Mouse (Mus musculus) hindbrain, postnatal 0 days (tissue): Measurements from ENCODE around the gene Mtap. TPM values are rescaled to one million over a fixed set of nuclear protein-coding genes. Genes with fewer than 3 reads are reported as not detected.

ENCODE experiments used
- ATAC-seq: fragments of 200-750 bp; cut with Nextera tagmentation; 2 replicates; pipeline ENCODE4 v1.8.0; 2017; ENCODE audit warnings: mild to moderate bottlenecking, moderate TSS enrichment, moderate library complexity
- DNase-seq: peaks from one replicate; pipeline ENCODE4 v3.0.0-alpha.2; 2015; ENCODE audit warnings: low spot score
- H3K27ac ChIP-seq: fragments of 300-500 bp; sonication (generic); 2 replicates; pipeline ENCODE4 v1.5.1; 2014; ENCODE audit warnings: mild to moderate bottlenecking
- H3K27me3 ChIP-seq: fragments of 300-500 bp; sonication (generic); 2 replicates; pipeline ENCODE4 v1.6.1; 2014; ENCODE audit warnings: low read length, mixed read lengths; ENCODE audit not compliant: insufficient read depth
- H3K36me3 ChIP-seq: fragments of 300-500 bp; sonication (generic); 2 replicates; pipeline ENCODE4 v1.6.1; 2014; ENCODE audit warnings: low read length, mixed read lengths; ENCODE audit not compliant: insufficient read depth
- H3K4me1 ChIP-seq: fragments of 300-500 bp; sonication (generic); 2 replicates; pipeline ENCODE4 v1.6.1; 2014; ENCODE audit warnings: antibody characterized with exemption, low read length, mixed read lengths; ENCODE audit not compliant: insufficient read depth
- H3K4me2 ChIP-seq: fragments of 300-500 bp; sonication (generic); 2 replicates; pipeline ENCODE4 v1.6.1; 2014; ENCODE audit warnings: low read depth, mild to moderate bottlenecking, low read length, moderate library complexity, mixed read lengths
- H3K4me3 ChIP-seq: fragments of 300-500 bp; sonication (generic); 2 replicates; pipeline ENCODE4 v1.5.1; 2014; ENCODE audit warnings: low read length
- H3K9ac ChIP-seq: fragments of 300-500 bp; sonication (generic); replicated peaks from 2 replicates; pipeline ENCODE4 v1.6.1; 2014; ENCODE audit warnings: mild to moderate bottlenecking, low read length, moderate library complexity, mixed read lengths
- H3K9me3 ChIP-seq: fragments of 300-500 bp; sonication (generic); 2 replicates; pipeline ENCODE4 v1.6.1; 2016; ENCODE audit warnings: low read length, mixed read lengths
- CTCF ChIP-seq: IDR thresholded peaks from 2 replicates; pipeline ENCODE4 v1.5.1; 2016; ENCODE audit warnings: antibody characterized with exemption, control low read depth, low read depth
- WGBS: fragments of 180-500 bp; shearing (Covaris S2); extraction: QIAGEN DNeasy Blood & Tissue Kit; methylation state at CpG from one replicate; pipeline ENCODE4 v1.1.7; 2014; 5-methylcytosine and 5-hydroxymethylcytosine counted together
- polyA plus RNA-seq: library from polyadenylated mRNA; unstranded; fragments of >200 nt; fragmentation: Nextera tagmentation; extraction: Ambion mirVana; gene quantifications from 2 replicates; pipeline ENCODE4 v1.2.1, GENCODE M21; 2015
- total RNA-seq: library from RNA; depleted of rRNA; stranded (reverse); fragments of >200 nt; gene quantifications from 2 replicates; pipeline ENCODE4 v1.2.3, GENCODE M21; 2014

Mtap gene
- total and polyA plus RNA-seq, 2 experiments from 2014 or later: 9.9 to 26.1 TPM

GRCm38 (mm10) chr4:89170931-89171330 is 34.0 kb downstream of the Mtap start:
- H3K4me3 ChIP-seq: no peak overlapping the region
- H3K9me3 ChIP-seq: no peaks in the 10 kb centered on the region
- no peaks in the 10 kb centered on the region for H3K27me3 ChIP-seq
- WGBS: 97% methylated on average over 6 of the region's 6 CpGs
- no peak overlapping the region for H3K27ac ChIP-seq
- no peak overlapping the region for H3K4me2 ChIP-seq
- peaks cover 9% of the 10 kb centered on the region for H3K36me3 ChIP-seq
- H3K4me1 ChIP-seq: no peaks in the 10 kb centered on the region
- TF ChIP-seq CTCF: no peak
- no peak overlapping the region for H3K9ac ChIP-seq
- ATAC-seq (no peak), DNase-seq (no peak)

- DNase-seq: no peak
These were observed 36.1 kb downstream of the Mtap start for GRCm38 (mm10) chr4:89172873-89173605.

GRCm38 (mm10) chr4:89177514-89178307 is 40.8 kb downstream of the Mtap start:
- TF ChIP-seq CTCF: no peak
- Histone ChIP-seq H3K36me3 (peaks cover 21% of the 10 kb centered on the region; the same call in 1 of the 2 replicates), H3K4me2 (no peak overlapping the region)

More at GRCm38 (mm10) chr4:89172873-89173605, 36.1 kb downstream of the Mtap start:
- no peak for ATAC-seq
- Histone ChIP-seq H3K9me3 (no peaks in the 10 kb centered on the region), H3K36me3 (peaks cover 17% of the 10 kb centered on the region; the same call in 1 of the 2 replicates), H3K4me3 (no peak overlapping the region), H3K4me1 (no peaks in the 10 kb centered on the region), H3K27me3 (no peaks in the 10 kb centered on the region), H3K4me2 (no peak overlapping the region), H3K9ac (no peak overlapping the region), H3K27ac (no peak overlapping the region)
- 97% methylated on average over 14 of the region's 14 CpGs for WGBS
- no peak for TF ChIP-seq CTCF

GRCm38 (mm10) chr4:89180121-89180520 is 43.2 kb downstream of the Mtap start:
- no peaks in the 10 kb centered on the region for H3K27me3 ChIP-seq
- ATAC-seq (no peak), DNase-seq (no peak)
- H3K4me3 ChIP-seq: no peak overlapping the region
- no peak overlapping the region for H3K4me2 ChIP-seq
- peaks cover 14% of the 10 kb centered on the region; the same call in 1 of the 2 replicates for H3K36me3 ChIP-seq
- no peak overlapping the region for H3K9ac ChIP-seq
- H3K27ac ChIP-seq: no peak overlapping the region
- no peak for TF ChIP-seq CTCF
- 97% methylated on average over 5 of the region's 5 CpGs for whole genome bisulfite sequencing
- no peaks in the 10 kb centered on the region for H3K9me3 ChIP-seq
- no peaks in the 10 kb centered on the region for H3K4me1 ChIP-seq

More at GRCm38 (mm10) chr4:89177514-89178307, 40.8 kb downstream of the Mtap start:
- no peaks in the 10 kb centered on the region for H3K27me3 ChIP-seq
- DNase-seq (no peak), ATAC-seq (no peak)
- H3K4me1 ChIP-seq: no peaks in the 10 kb centered on the region
- no peak overlapping the region for H3K4me3 ChIP-seq
- 78% methylated on average over 6 of the region's 6 CpGs for WGBS
- H3K9me3 ChIP-seq: no peaks in the 10 kb centered on the region
- no peak overlapping the region for H3K27ac ChIP-seq
- no peak overlapping the region for H3K9ac ChIP-seq

- ATAC-seq: no peak
- no peak for DNase-seq
- Histone ChIP-seq H3K27ac (no peak overlapping the region), H3K27me3 (no peaks in the 10 kb centered on the region), H3K36me3 (peaks cover 13% of the 10 kb centered on the region; the same call in 1 of the 2 replicates), H3K9me3 (no peaks in the 10 kb centered on the region), H3K4me2 (no peak overlapping the region), H3K4me1 (no peaks in the 10 kb centered on the region), H3K9ac (no peak overlapping the region), H3K4me3 (no peak overlapping the region)
- WGBS: 97% methylated on average over 2 of the region's 2 CpGs
- TF ChIP-seq CTCF: no peak
These were observed 44.7 kb downstream of the Mtap start for GRCm38 (mm10) chr4:89181656-89182055.

- DNase-seq (no peak), ATAC-seq (no peak)
- no peak for TF ChIP-seq CTCF
- no peak overlapping the region for H3K9ac ChIP-seq
- H3K4me1 ChIP-seq: no peaks in the 10 kb centered on the region
- no peak overlapping the region for H3K4me3 ChIP-seq
- WGBS: 99% methylated on average over 3 of the region's 3 CpGs
- H3K9me3 ChIP-seq: no peaks in the 10 kb centered on the region
- peaks cover 8% of the 10 kb centered on the region; the same call in 1 of the 2 replicates for H3K36me3 ChIP-seq
- no peak overlapping the region for H3K4me2 ChIP-seq
- H3K27me3 ChIP-seq: no peaks in the 10 kb centered on the region
- H3K27ac ChIP-seq: no peak overlapping the region
These were observed 45.6 kb downstream of the Mtap start for GRCm38 (mm10) chr4:89182486-89182885.

GRCm38 (mm10) chr4:89195481-89195880 is 58.6 kb downstream of the Mtap start:
- TF ChIP-seq CTCF: no peak
- ATAC-seq (no peak), DNase-seq (no peak)
- Histone ChIP-seq H3K36me3 (no peaks in the 10 kb centered on the region), H3K27me3 (no peaks in the 10 kb centered on the region), H3K9ac (no peak overlapping the region), H3K9me3 (no peaks in the 10 kb centered on the region), H3K4me2 (no peak overlapping the region), H3K4me1 (no peaks in the 10 kb centered on the region), H3K4me3 (no peak overlapping the region), H3K27ac (no peak overlapping the region)
- WGBS: 89% methylated on average over 4 of the region's 4 CpGs
